ENCODE assay signal across 15 mouse cellular contexts in genomic region chr6:120873874-120874273, GRCm38 (mm10). TPM values are rescaled to one million over a fixed set of nuclear protein-coding genes. Genes with fewer than 3 reads are reported as not detected.
DNase-seq lines count a peak whose midpoint lies in the region; ATAC-seq and TF ChIP-seq lines count a peak whose summit lies in the region.
"Had no signal": no experiment of that assay in that cellular context is flagged by ENCODE, and none has a peak within 500 bp of the region (broad histone marks: within the 10 kb centered on the region; RNA-seq: fewer than 3 reads in every experiment).

No protein-coding gene starts in this region.

- no peaks in the 10 kb centered on the region for H3K27me3 ChIP-seq in forebrain, embryonic 16.5 days (replicated peaks; ENCODE audit: control insufficient read depth, insufficient read depth, low read length)
- no peaks in the 10 kb centered on the region for H3K27me3 ChIP-seq in forebrain, embryonic 11.5 days (ENCODE audit: control insufficient read depth, insufficient read depth, low read length)
- H3K27me3 ChIP-seq in liver, embryonic 16.5 days (ENCODE audit: control insufficient read depth, insufficient read depth, low read depth, low read length) = no peaks in the 10 kb centered on the region
- H3K27me3 ChIP-seq: neural tube, embryonic 15.5 days had no signal

- no peak overlapping the region for H3K9ac ChIP-seq in forebrain, embryonic 16.5 days (replicated peaks; ENCODE audit: low read depth, low read length)
- H3K9ac ChIP-seq in forebrain, embryonic 11.5 days (ENCODE audit: low read length) = no peak overlapping the region
- H3K9ac ChIP-seq in liver, embryonic 16.5 days (ENCODE audit: low read depth, low read length) = no peak overlapping the region
- H3K9ac ChIP-seq: neural tube, embryonic 15.5 days had no signal

- H3K9me3 ChIP-seq in forebrain, embryonic 16.5 days (ENCODE audit: control insufficient read depth, low read length) = no peaks in the 10 kb centered on the region
- H3K9me3 ChIP-seq in forebrain, embryonic 11.5 days (ENCODE audit: control insufficient read depth, low read length) = no peaks in the 10 kb centered on the region
- H3K9me3 ChIP-seq in liver, embryonic 16.5 days (replicated peaks; ENCODE audit: control insufficient read depth, low read length) = no peaks in the 10 kb centered on the region
- H3K9me3 ChIP-seq: neural tube, embryonic 15.5 days had no signal

- H3K4me2 ChIP-seq in forebrain, embryonic 16.5 days (ENCODE audit: low read length) = no peak overlapping the region
- no peak overlapping the region for H3K4me2 ChIP-seq in forebrain, embryonic 11.5 days (ENCODE audit: low read depth, low read length, severe bottlenecking)
- no peak overlapping the region for H3K4me2 ChIP-seq in liver, embryonic 16.5 days (ENCODE audit: low read depth, low read length)
- H3K4me2 ChIP-seq: neural tube, embryonic 15.5 days had no signal

- no peak for DNase-seq in forebrain, embryonic 11.5 days (ENCODE audit: low spot score)
- DNase-seq in layer of hippocampus, adult 2 months (ENCODE audit: low spot score in 2 of 2) = peak in 1 of 2 experiments; percentile 34
- DNase-seq in layer of hippocampus, postnatal 14 days (ENCODE audit: low spot score in 2 of 2) = no peak
- DNase-seq in c-Kit-positive CD71-positive TER-119-negative erythroid progenitor cells, embryonic 14.5 days (ENCODE audit: low read depth) = peak; percentile 48
- DNase-seq in right cerebral cortex, postnatal 36 days (ENCODE audit: low spot score in 2 of 2) = no peak
- no peak for DNase-seq in layer of hippocampus, adult 11-12 months (ENCODE audit: low spot score)
- DNase-seq: cerebellum, adult 9-11 months; gastrocnemius, postnatal 10 days; heart, postnatal 36 days; thymus, adult 18-20 months had no signal

- 74% methylated on average over 9 of the region's 9 CpGs for WGBS in forebrain, embryonic 16.5 days
- WGBS in forebrain, embryonic 11.5 days = 92% methylated on average over 9 of the region's 9 CpGs
- 18% methylated on average over 9 of the region's 9 CpGs for WGBS in liver, embryonic 16.5 days (ENCODE audit: insufficient replicate concordance)

- no peaks in the 10 kb centered on the region for H3K36me3 ChIP-seq in forebrain, embryonic 16.5 days (ENCODE audit: control insufficient read depth, insufficient read depth)
- H3K36me3 ChIP-seq in forebrain, embryonic 11.5 days (ENCODE audit: control insufficient read depth, insufficient read depth, low read length) = no peaks in the 10 kb centered on the region
- peaks cover 22% of the 10 kb centered on the region; the same call in 1 of the 2 replicates for H3K36me3 ChIP-seq in liver, embryonic 16.5 days (ENCODE audit: control insufficient read depth, insufficient read depth)

- peak; percentile 45; the same call in 1 of the 2 replicates for ATAC-seq in forebrain, embryonic 16.5 days
- ATAC-seq in forebrain, embryonic 11.5 days (replicated peaks; ENCODE audit: low FRiP score) = no peak
- ATAC-seq in liver, embryonic 16.5 days (ENCODE audit: low read depth) = peak; percentile 37; the same call in 1 of the 2 replicates
- ATAC-seq: inflammation-experienced regulatory T-cells, adult 6 months had no signal

- no peak for TF ChIP-seq CTCF in layer of hippocampus, adult 2 months (conservative IDR thresholded peaks at IDR 0.05)

- H3K27ac ChIP-seq in forebrain, embryonic 16.5 days (ENCODE audit: low read length) = no peak overlapping the region
- H3K27ac ChIP-seq in forebrain, embryonic 11.5 days (ENCODE audit: low read depth, low read length) = no peak overlapping the region
- H3K27ac ChIP-seq in layer of hippocampus, adult 2 months = peak overlapping the region; percentile 24; the same call in 1 of the 2 replicates
- no peak overlapping the region for H3K27ac ChIP-seq in liver, embryonic 16.5 days (ENCODE audit: low read length)
- H3K27ac ChIP-seq: macrophage; neural tube, embryonic 15.5 days had no signal

- H3K4me1 ChIP-seq in forebrain, embryonic 16.5 days (replicated peaks; ENCODE audit: control insufficient read depth, insufficient read depth, low read length) = 0 out of 2 replicates have a peak, but pooled peaks cover 2% of the 10 kb centered on the region
- no peaks in the 10 kb centered on the region for H3K4me1 ChIP-seq in forebrain, embryonic 11.5 days (replicated peaks; ENCODE audit: control insufficient read depth, insufficient read depth, low read length)
- H3K4me1 ChIP-seq in liver, embryonic 16.5 days (ENCODE audit: control insufficient read depth, low read depth, low read length) = peaks cover 8% of the 10 kb centered on the region
- H3K4me1 ChIP-seq: neural tube, embryonic 15.5 days had no signal

- H3K4me3 ChIP-seq in forebrain, embryonic 16.5 days (replicated peaks; ENCODE audit: low read length) = no peak overlapping the region
- H3K4me3 ChIP-seq in forebrain, embryonic 11.5 days (ENCODE audit: low read depth, low read length) = no peak overlapping the region
- no peak overlapping the region for H3K4me3 ChIP-seq in layer of hippocampus, adult 2 months
- H3K4me3 ChIP-seq in liver, embryonic 16.5 days (ENCODE audit: low read depth, low read length) = no peak overlapping the region
- H3K4me3 ChIP-seq: neural tube, embryonic 15.5 days had no signal

RNA-seq across cellular contexts. Expression of gene Bcl2l13, which starts 37.9 kb away (rescaled TPM):
- 32.8 and 35.2 TPM in 2 replicates for polyA plus RNA-seq in forebrain, embryonic 16.5 days (2015; fragmentation: Nextera tagmentation; extraction: Ambion mirVana)
- polyA plus RNA-seq in forebrain, embryonic 11.5 days (2014; fragmentation: Nextera tagmentation; extraction: Ambion mirVana) = 46.4 and 49.8 TPM in 2 replicates
- total RNA-seq in layer of hippocampus, adult 2 months (2021) = 10 to 100 TPM; 36.8 to 47.3 TPM
- 10 to 100 TPM; 49.9 to 51.9 TPM for total RNA-seq in layer of hippocampus, postnatal 14 days (2021)
- polyA plus RNA-seq in liver, embryonic 16.5 days (2015; fragmentation: Nextera tagmentation; extraction: Ambion mirVana) = 34.7 and 35.7 TPM in 2 replicates

RNA-seq across cellular contexts. Expression of gene Bid, which starts 42.8 kb away (rescaled TPM):
- 26.8 and 29.6 TPM in 2 replicates for polyA plus RNA-seq in forebrain, embryonic 16.5 days (2015; fragmentation: Nextera tagmentation; extraction: Ambion mirVana)
- 15.0 and 16.0 TPM in 2 replicates for polyA plus RNA-seq in forebrain, embryonic 11.5 days (2014; fragmentation: Nextera tagmentation; extraction: Ambion mirVana)
- total RNA-seq in layer of hippocampus, adult 2 months (2021) = 10 to 100 TPM; 15.3 to 15.5 TPM
- total RNA-seq in layer of hippocampus, postnatal 14 days (2021) = 10 to 100 TPM; 18.5 TPM
- polyA plus RNA-seq in liver, embryonic 16.5 days (2015; fragmentation: Nextera tagmentation; extraction: Ambion mirVana) = 20.2 and 21.5 TPM in 2 replicates

RNA-seq across cellular contexts. Expression of gene Atp6v1e1, which starts 51.3 kb away (rescaled TPM):
- polyA plus RNA-seq in forebrain, embryonic 16.5 days (2015; fragmentation: Nextera tagmentation; extraction: Ambion mirVana) = 240 and 248 TPM in 2 replicates
- 129 TPM in 2 replicates for polyA plus RNA-seq in forebrain, embryonic 11.5 days (2014; fragmentation: Nextera tagmentation; extraction: Ambion mirVana)
- 100 to 1,000 TPM; 467 to 509 TPM for total RNA-seq in layer of hippocampus, adult 2 months (2021)
- 100 to 1,000 TPM; 455 to 462 TPM for total RNA-seq in layer of hippocampus, postnatal 14 days (2021)
- 171 and 172 TPM in 2 replicates for polyA plus RNA-seq in liver, embryonic 16.5 days (2015; fragmentation: Nextera tagmentation; extraction: Ambion mirVana)
